Mouse (Mus musculus) liver, adult 10 weeks (tissue): Measurements from ENCODE around the gene Gm8439. TPM values are rescaled to one million over a fixed set of nuclear protein-coding genes. Genes with fewer than 3 reads are reported as not detected.

ENCODE experiments used
- polyA plus RNA-seq: library from polyadenylated mRNA; stranded (reverse); fragments of 350-450 nt; fragmentation: Illumina TruSeq; extraction: RNeasy Lipid Tissue Mini Kit (QIAGEN cat#74804); gene quantifications from one replicate; pipeline ENCODE4 v1.2.3, GENCODE M21; 2014; ENCODE audit warnings: low read depth, low replicate concordance

The Gm8439 gene
- polyA plus RNA-seq = not detected

DNA sequence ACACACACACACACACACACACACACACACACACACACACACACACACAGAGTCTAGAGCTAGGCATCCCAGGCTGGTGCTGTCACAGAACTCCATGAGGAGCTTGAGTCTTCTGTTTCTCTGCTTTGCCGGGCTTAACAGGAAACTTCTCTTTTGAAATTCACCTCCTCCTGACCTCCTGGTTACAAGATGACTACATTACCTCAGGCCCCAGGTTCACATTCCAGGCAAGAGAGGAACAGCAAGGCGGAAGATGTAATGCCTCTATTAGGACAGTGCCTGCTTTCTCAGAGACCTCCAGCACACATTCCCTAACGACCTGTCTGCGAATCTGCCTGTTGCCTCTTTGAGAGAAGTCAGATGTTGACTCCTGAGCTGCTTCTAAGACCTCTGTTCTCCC, at the start of gene Gm8439:
Gm8439 (plus strand) TSS at position 301 of the 400 bp plus-strand sequence.

DNA sequence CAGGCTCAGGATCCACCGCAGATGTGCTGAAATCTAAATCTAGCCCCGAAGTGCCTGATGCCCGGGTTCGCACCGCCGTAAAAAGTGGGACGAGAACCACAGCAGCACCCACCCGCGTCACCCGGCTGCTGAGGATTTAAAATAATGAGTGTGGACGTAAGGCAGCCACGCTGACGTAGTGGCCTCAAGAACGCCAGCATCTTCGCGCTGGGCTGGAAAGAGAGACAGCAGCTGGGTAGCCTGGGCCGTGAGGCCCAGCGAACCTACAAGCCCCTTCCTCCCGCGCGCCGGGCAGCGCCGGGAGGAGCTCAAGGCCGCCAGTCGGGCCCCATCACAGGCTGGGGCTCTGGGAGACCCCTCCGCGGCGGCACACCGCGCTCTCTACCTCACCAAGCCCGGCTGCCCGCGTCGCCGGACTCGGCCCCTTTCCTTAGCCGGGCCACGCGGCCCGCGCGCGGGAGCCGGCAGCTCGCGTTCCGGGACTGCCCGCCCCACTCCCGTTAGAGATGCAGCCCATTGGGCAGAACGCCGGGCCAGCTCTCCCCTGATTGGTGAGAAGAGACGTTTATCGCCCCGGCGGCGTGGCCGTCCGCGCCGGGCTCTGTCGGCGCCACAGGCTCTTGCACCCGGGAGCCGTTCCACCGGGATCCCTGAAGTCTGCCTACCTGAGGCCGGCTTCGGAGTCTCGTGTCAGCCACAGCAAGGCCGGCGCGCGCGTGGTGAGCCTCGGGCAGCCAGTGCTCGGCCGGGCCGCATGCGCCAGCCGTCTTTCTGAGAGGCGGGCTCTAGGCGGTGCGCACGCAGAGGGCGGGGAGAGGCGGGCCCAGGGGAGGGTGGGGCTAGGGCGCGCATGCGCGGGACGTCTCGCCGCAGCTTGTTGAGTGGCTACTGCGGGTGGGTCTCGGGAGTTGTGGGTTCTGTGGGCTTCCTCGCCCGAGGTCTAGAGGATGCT, 18.8 kb upstream of the Gm8439 start, which contains the start of gene Ctps:
Ctps (minus strand) TSS at position 791 of the 952 bp plus-strand sequence.

Other genes starting within 250 kb of the Gm8439 start
- gene Scmh1, start 183.5 kb upstream of the Gm8439 start, polyA plus RNA-seq = 4.3 TPM
- not detected for gene Slfnl1, start 56.5 kb upstream of the Gm8439 start, polyA plus RNA-seq
- 3.1 TPM for gene Ctps, start 18.5 kb upstream of the Gm8439 start, polyA plus RNA-seq
- not detected for gene Cited4, start 77.8 kb downstream of the Gm8439 start, polyA plus RNA-seq
- gene Kcnq4, start 159.9 kb downstream of the Gm8439 start, polyA plus RNA-seq = not detected
- 12.9 TPM for gene Nfyc, start 242.8 kb downstream of the Gm8439 start, polyA plus RNA-seq